Mouse (Mus musculus) liver, embryonic 16.5 days (tissue): ENCODE data around the gene Otop2. TPM values are rescaled to one million over a fixed set of nuclear protein-coding genes. Genes with fewer than 3 reads are reported as not detected.

Experiments
- ATAC-seq: fragments of 200-750 bp; cut with Nextera tagmentation; 2 replicates; pipeline ENCODE4 v1.8.0; 2017; ENCODE audit warnings: low read depth, mild to moderate bottlenecking, moderate number of reproducible peaks, moderate library complexity
- H3K27ac ChIP-seq: fragments of 300-500 bp; sonication (generic); 2 replicates; pipeline ENCODE4 v1.5.1; 2014; ENCODE audit warnings: mild to moderate bottlenecking, low read length
- H3K27me3 ChIP-seq: fragments of 300-500 bp; sonication (generic); 2 replicates; pipeline ENCODE4 v1.6.1; 2014; ENCODE audit warnings: low read depth, low read length, mixed read lengths; ENCODE audit not compliant: control insufficient read depth, insufficient read depth
- H3K36me3 ChIP-seq: fragments of 300-500 bp; sonication (generic); 2 replicates; pipeline ENCODE4 v1.6.1; 2014; ENCODE audit warnings: mild to moderate bottlenecking; ENCODE audit not compliant: control insufficient read depth, insufficient read depth
- H3K4me1 ChIP-seq: fragments of 300-500 bp; sonication (generic); 2 replicates; pipeline ENCODE4 v1.6.1; 2014; ENCODE audit warnings: low read depth, low read length, mixed read lengths; ENCODE audit not compliant: control insufficient read depth
- H3K4me2 ChIP-seq: fragments of 300-500 bp; sonication (generic); 2 replicates; pipeline ENCODE4 v1.6.1; 2014; ENCODE audit warnings: low read depth, low read length, mixed read lengths
- H3K4me3 ChIP-seq: fragments of 300-500 bp; sonication (generic); 2 replicates; pipeline ENCODE4 v1.5.1; 2014; ENCODE audit warnings: low read depth, mild to moderate bottlenecking, low read length
- H3K9ac ChIP-seq: fragments of 300-500 bp; sonication (generic); 2 replicates; pipeline ENCODE4 v1.6.1; 2014; ENCODE audit warnings: low read depth, low read length
- H3K9me3 ChIP-seq: fragments of 300-500 bp; sonication (generic); replicated peaks from 2 replicates; pipeline ENCODE4 v1.6.1; 2016; ENCODE audit warnings: low read length; ENCODE audit not compliant: control insufficient read depth
- WGBS: fragments of 180-500 bp; shearing (Covaris S2); extraction: QIAGEN DNeasy Blood & Tissue Kit; methylation state at CpG from one replicate; pipeline ENCODE4 v1.1.7; 2014; ENCODE audit not compliant: insufficient replicate concordance; 5-methylcytosine and 5-hydroxymethylcytosine counted together
- polyA plus RNA-seq: library from polyadenylated mRNA; unstranded; fragments of >200 nt; fragmentation: Nextera tagmentation; extraction: Ambion mirVana; gene quantifications from 2 replicates; pipeline ENCODE4 v1.2.1, GENCODE M21; 2015

Otop2 gene
- polyA plus RNA-seq, 1 experiment from 2014 or later, result not detected

GRCm38 (mm10) chr11:115341246-115341645, 34.3 kb downstream of the Otop2 start:
- no peaks in the 10 kb centered on the region for H3K4me1 ChIP-seq
- H3K4me2 ChIP-seq, result no peak overlapping the region
- 34% methylated on average over 2 of the region's 2 CpGs for WGBS
- H3K27me3 ChIP-seq, result peaks cover 24% of the 10 kb centered on the region
- ATAC-seq, result no peak
- H3K9ac ChIP-seq, result no peak overlapping the region
- H3K27ac ChIP-seq, result no peak overlapping the region
- H3K9me3 ChIP-seq, result no peaks in the 10 kb centered on the region
- no peaks in the 10 kb centered on the region for H3K36me3 ChIP-seq
- H3K4me3 ChIP-seq, result no peak overlapping the region

GRCm38 (mm10) chr11:115341866-115342265, 34.9 kb downstream of the Otop2 start:
- H3K9me3 ChIP-seq, result no peaks in the 10 kb centered on the region
- H3K4me1 ChIP-seq, result no peaks in the 10 kb centered on the region
- 54% methylated on average over 6 of the region's 6 CpGs for WGBS
- ATAC-seq, result no peak
- H3K36me3 ChIP-seq, result no peaks in the 10 kb centered on the region
- H3K27ac ChIP-seq, result no peak overlapping the region
- peaks cover 20% of the 10 kb centered on the region for H3K27me3 ChIP-seq
- H3K4me2 ChIP-seq, result no peak overlapping the region
- H3K4me3 ChIP-seq, result no peak overlapping the region
- H3K9ac ChIP-seq, result no peak overlapping the region

- Histone ChIP-seq H3K36me3 (no peaks in the 10 kb centered on the region), H3K27ac (no peak overlapping the region), H3K27me3 (peaks cover 20% of the 10 kb centered on the region), H3K9me3 (no peaks in the 10 kb centered on the region), H3K4me1 (no peaks in the 10 kb centered on the region), H3K4me2 (no peak overlapping the region), H3K9ac (no peak overlapping the region), H3K4me3 (no peak overlapping the region)
- WGBS, result 10% methylated on average over 12 of the region's 12 CpGs
- ATAC-seq, result no peak
Measured at GRCm38 (mm10) chr11:115344967-115345366, 38.0 kb downstream of the Otop2 start.

GRCm38 (mm10) chr11:115345515-115345914, 38.6 kb downstream of the Otop2 start:
- H3K4me2 ChIP-seq, result no peak overlapping the region
- H3K4me3 ChIP-seq, result no peak overlapping the region
- WGBS, result 31% methylated on average over 7 of the region's 7 CpGs
- no peaks in the 10 kb centered on the region for H3K4me1 ChIP-seq
- no peak overlapping the region for H3K9ac ChIP-seq
- H3K27me3 ChIP-seq, result peaks cover 18% of the 10 kb centered on the region
- no peak overlapping the region for H3K27ac ChIP-seq
- ATAC-seq, result no peak
- no peaks in the 10 kb centered on the region for H3K9me3 ChIP-seq
- no peaks in the 10 kb centered on the region for H3K36me3 ChIP-seq

GRCm38 (mm10) chr11:115348681-115349248, 41.8 kb downstream of the Otop2 start:
- Histone ChIP-seq H3K9me3 (no peaks in the 10 kb centered on the region), H3K4me3 (no peak overlapping the region), H3K27me3 (peaks cover 15% of the 10 kb centered on the region), H3K9ac (no peak overlapping the region), H3K36me3 (no peaks in the 10 kb centered on the region), H3K4me2 (no peak overlapping the region), H3K4me1 (no peaks in the 10 kb centered on the region), H3K27ac (no peak overlapping the region)
- 48% methylated on average over 17 of the region's 17 CpGs for WGBS
- ATAC-seq, result no peak

- H3K36me3 ChIP-seq, result no peaks in the 10 kb centered on the region
- H3K4me3 ChIP-seq, result no peak overlapping the region
- H3K9ac ChIP-seq, result no peak overlapping the region
- H3K9me3 ChIP-seq, result no peaks in the 10 kb centered on the region
- no peak overlapping the region for H3K27ac ChIP-seq
- H3K4me1 ChIP-seq, result no peaks in the 10 kb centered on the region
- WGBS, result 31% methylated on average over 4 of the region's 4 CpGs
- H3K27me3 ChIP-seq, result peaks cover 4% of the 10 kb centered on the region; the same call in 1 of the 2 replicates
- no peak for ATAC-seq
- no peak overlapping the region for H3K4me2 ChIP-seq
Measured at GRCm38 (mm10) chr11:115349976-115350375, 43.0 kb downstream of the Otop2 start.

GRCm38 (mm10) chr11:115353375-115353774, 46.4 kb downstream of the Otop2 start:
- ATAC-seq, result no peak
- Histone ChIP-seq H3K36me3 (no peaks in the 10 kb centered on the region), H3K4me3 (no peak overlapping the region), H3K27ac (no peak overlapping the region), H3K9ac (no peak overlapping the region), H3K27me3 (no peaks in the 10 kb centered on the region; the same call in 1 of the 2 replicates), H3K9me3 (no peaks in the 10 kb centered on the region), H3K4me1 (no peaks in the 10 kb centered on the region), H3K4me2 (no peak overlapping the region)
- 67% methylated on average over 5 of the region's 5 CpGs for WGBS

- H3K9ac ChIP-seq, result no peak overlapping the region
- WGBS, result 6% methylated on average over 8 of the region's 8 CpGs
- no peak overlapping the region for H3K4me3 ChIP-seq
- H3K9me3 ChIP-seq, result no peaks in the 10 kb centered on the region
- H3K27me3 ChIP-seq, result no peaks in the 10 kb centered on the region; the same call in 1 of the 2 replicates
- no peaks in the 10 kb centered on the region for H3K4me1 ChIP-seq
- ATAC-seq, result no peak
- H3K27ac ChIP-seq, result no peak overlapping the region
- no peak overlapping the region for H3K4me2 ChIP-seq
- H3K36me3 ChIP-seq, result no peaks in the 10 kb centered on the region
Measured at GRCm38 (mm10) chr11:115354183-115354582, 47.2 kb downstream of the Otop2 start.

GRCm38 (mm10) chr11:115358468-115358867, 51.5 kb downstream of the Otop2 start:
- no peaks in the 10 kb centered on the region for H3K36me3 ChIP-seq
- no peak overlapping the region for H3K9ac ChIP-seq
- 13% methylated on average over 5 of the region's 5 CpGs for WGBS
- no peak overlapping the region for H3K4me3 ChIP-seq
- H3K4me2 ChIP-seq, result no peak overlapping the region
- ATAC-seq, result no peak
- H3K27me3 ChIP-seq, result no peaks in the 10 kb centered on the region
- no peak overlapping the region for H3K27ac ChIP-seq
- H3K9me3 ChIP-seq, result no peaks in the 10 kb centered on the region
- no peaks in the 10 kb centered on the region for H3K4me1 ChIP-seq
